Mouse (Mus musculus): ENCODE results near the gene Plekhj1. TPM values are rescaled to one million over a fixed set of nuclear protein-coding genes. Genes with fewer than 3 reads are reported as not detected.

The Plekhj1 gene
- total RNA-seq, 1 experiment: 77.2 TPM

GRCm38 (mm10) chr10:80838346-80838912, 40.0 kb upstream of the Plekhj1 start:
- no peak overlapping the region for H3K4me3 ChIP-seq (ENCODE audit: insufficient read depth in 1 of 2, low read depth in 1 of 2, low read length in 2 of 2, poor library complexity in 1 of 2, severe bottlenecking in 1 of 2)
- no peak overlapping the region for H3K9ac ChIP-seq (ENCODE audit: insufficient read depth, low read depth, low read length, poor library complexity, severe bottlenecking)
- in situ Hi-C loops (cut with MboI; ENCODE audit: low sequenced_read_pairs in 2 of 2, unreplicated experiment in 2 of 2): no loop called here
- no peaks in the 10 kb centered on the region for H3K36me3 ChIP-seq (ENCODE audit: control insufficient read depth, insufficient read depth, low read length, poor library complexity, severe bottlenecking)
- TF ChIP-seq HCFC1 (IDR thresholded peaks at IDR 0.05; ENCODE audit: borderline replicate concordance, insufficient read depth, low read length): no peak
- no peak for TF ChIP-seq ZNF384 (IDR thresholded peaks at IDR 0.05; ENCODE audit: low read depth, low read length)
- TF ChIP-seq MAFK (IDR thresholded peaks at IDR 0.05; ENCODE audit: insufficient read depth, low read depth, low read length): no peak
- no peak for TF ChIP-seq ZC3H11A (IDR thresholded peaks at IDR 0.05; ENCODE audit: borderline replicate concordance, low read depth, low read length)
- no peak for TF ChIP-seq CHD2 (IDR thresholded peaks at IDR 0.05; ENCODE audit: low read depth, low read length)
- peaks cover 0 to 14% of the 10 kb centered on the region in 2 experiments; a peak in 1 of 4 replicates for H3K4me1 ChIP-seq (ENCODE audit: control insufficient read depth in 2 of 2, insufficient read depth in 2 of 2, low read length in 2 of 2, poor library complexity in 1 of 2)
- H3K9me3 ChIP-seq (ENCODE audit: control insufficient read depth, insufficient read depth, low read depth, low read length): no peaks in the 10 kb centered on the region
- DNase-seq (ENCODE audit: low read depth, low spot score): no peak
- no peak overlapping the region for H3K27ac ChIP-seq (ENCODE audit: insufficient read depth, low read depth, low read length, poor library complexity, severe bottlenecking)

DNA sequence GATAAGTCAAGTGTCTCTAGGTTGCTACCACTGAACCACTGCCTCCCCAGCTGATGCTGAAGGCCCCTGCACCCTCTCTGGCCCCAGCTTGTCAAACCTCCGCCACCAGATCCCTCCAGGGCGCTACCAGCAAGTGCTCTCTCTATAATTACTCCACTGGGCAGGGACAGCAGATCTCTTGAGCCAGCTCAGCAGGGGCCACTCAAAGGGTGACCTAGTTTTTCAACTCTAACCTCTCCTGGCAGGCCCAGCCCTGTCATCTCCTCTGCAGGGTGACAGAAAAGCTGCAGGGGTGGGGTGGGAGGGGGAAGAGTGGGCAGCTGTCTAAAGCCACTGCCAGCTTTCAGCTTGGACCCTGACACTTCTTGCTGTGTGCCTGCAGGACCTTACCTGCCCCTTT, 39.4 kb upstream of the Plekhj1 start:
- no peaks in the 10 kb centered on the region for H3K9me3 ChIP-seq (ENCODE audit: control insufficient read depth, insufficient read depth, low read depth, low read length)
- no peak for DNase-seq (ENCODE audit: low read depth, low spot score)
- H3K36me3 ChIP-seq (ENCODE audit: control insufficient read depth, insufficient read depth, low read length, poor library complexity, severe bottlenecking): no peaks in the 10 kb centered on the region
- in situ Hi-C loops (cut with MboI; ENCODE audit: low sequenced_read_pairs in 2 of 2, unreplicated experiment in 2 of 2): no loop called here
- no peak overlapping the region for H3K4me3 ChIP-seq (ENCODE audit: insufficient read depth in 1 of 2, low read depth in 1 of 2, low read length in 2 of 2, poor library complexity in 1 of 2, severe bottlenecking in 1 of 2)
- H3K27ac ChIP-seq (ENCODE audit: insufficient read depth, low read depth, low read length, poor library complexity, severe bottlenecking): no peak overlapping the region
- H3K9ac ChIP-seq (ENCODE audit: insufficient read depth, low read depth, low read length, poor library complexity, severe bottlenecking): no peak overlapping the region
- TF ChIP-seq ZNF384 (IDR thresholded peaks at IDR 0.05; ENCODE audit: low read depth, low read length) (no peak), HCFC1 (IDR thresholded peaks at IDR 0.05; ENCODE audit: borderline replicate concordance, insufficient read depth, low read length) (no peak), MAFK (IDR thresholded peaks at IDR 0.05; ENCODE audit: insufficient read depth, low read depth, low read length) (no peak), ZC3H11A (IDR thresholded peaks at IDR 0.05; ENCODE audit: borderline replicate concordance, low read depth, low read length) (no peak), CHD2 (IDR thresholded peaks at IDR 0.05; ENCODE audit: low read depth, low read length) (no peak)
- H3K4me1 ChIP-seq (ENCODE audit: control insufficient read depth in 2 of 2, insufficient read depth in 2 of 2, low read length in 2 of 2, poor library complexity in 1 of 2): peaks cover 0 to 14% of the 10 kb centered on the region in 2 experiments; a peak in 1 of 4 replicates

GRCm38 (mm10) chr10:80836949-80837379, 38.5 kb upstream of the Plekhj1 start:
- no peak for TF ChIP-seq CHD2 (IDR thresholded peaks at IDR 0.05; ENCODE audit: low read depth, low read length)
- TF ChIP-seq ZC3H11A (IDR thresholded peaks at IDR 0.05; ENCODE audit: borderline replicate concordance, low read depth, low read length): no peak
- TF ChIP-seq ZNF384 (IDR thresholded peaks at IDR 0.05; ENCODE audit: low read depth, low read length): no peak
- no peak for TF ChIP-seq HCFC1 (IDR thresholded peaks at IDR 0.05; ENCODE audit: borderline replicate concordance, insufficient read depth, low read length)
- TF ChIP-seq MAFK (IDR thresholded peaks at IDR 0.05; ENCODE audit: insufficient read depth, low read depth, low read length): no peak
- H3K27ac ChIP-seq (ENCODE audit: insufficient read depth, low read depth, low read length, poor library complexity, severe bottlenecking): no peak overlapping the region
- in situ Hi-C loops (cut with MboI; ENCODE audit: low sequenced_read_pairs in 2 of 2, unreplicated experiment in 2 of 2): no loop called here
- H3K4me1 ChIP-seq (ENCODE audit: control insufficient read depth in 2 of 2, insufficient read depth in 2 of 2, low read length in 2 of 2, poor library complexity in 1 of 2): peaks cover 0 to 14% of the 10 kb centered on the region in 2 experiments; a peak in 1 of 4 replicates
- H3K9me3 ChIP-seq (ENCODE audit: control insufficient read depth, insufficient read depth, low read depth, low read length): no peaks in the 10 kb centered on the region
- no peak for DNase-seq (ENCODE audit: low read depth, low spot score)
- no peak overlapping the region for H3K9ac ChIP-seq (ENCODE audit: insufficient read depth, low read depth, low read length, poor library complexity, severe bottlenecking)
- H3K36me3 ChIP-seq (ENCODE audit: control insufficient read depth, insufficient read depth, low read length, poor library complexity, severe bottlenecking): no peaks in the 10 kb centered on the region
- H3K4me3 ChIP-seq (ENCODE audit: insufficient read depth in 1 of 2, low read depth in 1 of 2, low read length in 2 of 2, poor library complexity in 1 of 2, severe bottlenecking in 1 of 2): no peak overlapping the region

DNA sequence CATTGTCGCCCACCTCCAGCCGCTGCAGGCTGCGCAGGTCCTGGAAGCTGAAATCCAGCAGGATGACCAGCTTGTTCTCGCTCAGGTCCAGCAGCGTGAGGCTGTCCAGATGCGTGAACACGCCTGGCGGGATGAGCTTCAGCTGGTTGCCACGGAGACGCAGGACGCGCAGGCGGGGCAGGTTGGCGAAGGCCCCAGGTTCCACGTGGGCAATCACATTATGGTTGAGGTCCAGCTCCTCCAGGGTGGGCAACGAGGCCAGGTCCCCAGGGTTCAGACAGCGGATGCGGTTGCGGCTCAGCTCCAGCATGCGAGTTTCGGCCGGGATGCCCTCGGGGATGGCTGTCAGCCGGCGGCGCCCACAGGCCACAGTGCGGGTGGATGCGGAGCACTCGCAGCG, 37.2 kb upstream of the Plekhj1 start:
- Histone ChIP-seq H3K27ac (ENCODE audit: insufficient read depth, low read depth, low read length, poor library complexity, severe bottlenecking) (no peak overlapping the region), H3K4me3 (ENCODE audit: insufficient read depth in 1 of 2, low read depth in 1 of 2, low read length in 2 of 2, poor library complexity in 1 of 2, severe bottlenecking in 1 of 2) (peak overlapping the region; percentile 35 to 43; a peak in 2 of 4 replicates), H3K4me1 (ENCODE audit: control insufficient read depth in 2 of 2, insufficient read depth in 2 of 2, low read length in 2 of 2, poor library complexity in 1 of 2) (peaks cover 0 to 21% of the 10 kb centered on the region in 2 experiments; a peak in 1 of 4 replicates), H3K36me3 (ENCODE audit: control insufficient read depth, insufficient read depth, low read length, poor library complexity, severe bottlenecking) (no peaks in the 10 kb centered on the region), H3K9me3 (ENCODE audit: control insufficient read depth, insufficient read depth, low read depth, low read length) (no peaks in the 10 kb centered on the region), H3K9ac (ENCODE audit: insufficient read depth, low read depth, low read length, poor library complexity, severe bottlenecking) (no peak overlapping the region)
- in situ Hi-C loops (cut with MboI; ENCODE audit: low sequenced_read_pairs in 2 of 2, unreplicated experiment in 2 of 2): no loop called here
- TF ChIP-seq HCFC1 (IDR thresholded peaks at IDR 0.05; ENCODE audit: borderline replicate concordance, insufficient read depth, low read length) (no peak), ZNF384 (IDR thresholded peaks at IDR 0.05; ENCODE audit: low read depth, low read length) (no peak), ZC3H11A (IDR thresholded peaks at IDR 0.05; ENCODE audit: borderline replicate concordance, low read depth, low read length) (no peak), CHD2 (IDR thresholded peaks at IDR 0.05; ENCODE audit: low read depth, low read length) (no peak), MAFK (IDR thresholded peaks at IDR 0.05; ENCODE audit: insufficient read depth, low read depth, low read length) (no peak)
- no peak for DNase-seq (ENCODE audit: low read depth, low spot score)
